Mouse (Mus musculus) myocyte (in vitro differentiated cells): ENCODE measurements around the gene Mast4. TPM values are rescaled to one million over a fixed set of nuclear protein-coding genes. Genes with fewer than 3 reads are reported as not detected.
"Not testable (repeated sequence)": the region's sequence is repeated elsewhere in the genome, so short reads cannot be mapped to it uniquely, and the experiment has no call there.

ENCODE experiments used
- H3K27me3 ChIP-seq: one replicate; pipeline ENCODE4 v1.6.1; 2011; ENCODE audit not compliant: control insufficient read depth, insufficient read depth, insufficient read length
- H3K36me3 ChIP-seq: one replicate; pipeline ENCODE4 v1.6.1; 2011; ENCODE audit not compliant: control insufficient read depth, insufficient read depth
- H3K4me2 ChIP-seq: one replicate; pipeline ENCODE4 v1.6.1; 2011; ENCODE audit warnings: low read depth, control low read depth
- H3K4me3 ChIP-seq: one replicate; pipeline ENCODE4 v1.5.1; 2011; ENCODE audit warnings: mild to moderate bottlenecking, control low read depth, moderate library complexity
- H3K79me2 ChIP-seq: one replicate; pipeline ENCODE4 v1.6.1; 2011; ENCODE audit not compliant: control insufficient read depth, insufficient read depth
- H3ac ChIP-seq: one replicate; pipeline ENCODE4 v1.6.1; 2011; ENCODE audit not compliant: control insufficient read depth, insufficient read length
- CEBPB ChIP-seq: IDR thresholded peaks from 2 replicates; pipeline ENCODE4 v1.6.1; 2011; ENCODE audit warnings: mild to moderate bottlenecking, moderate library complexity; ENCODE audit not compliant: poor library complexity, insufficient read depth, severe bottlenecking
- E2F4 ChIP-seq: IDR thresholded peaks from one replicate; pipeline ENCODE4 v1.6.1; 2011; ENCODE audit warnings: mild to moderate bottlenecking, control low read depth, moderate library complexity; ENCODE audit not compliant: insufficient read depth
- MAX ChIP-seq: IDR thresholded peaks from one replicate; pipeline ENCODE4 v1.6.1; 2011; ENCODE audit warnings: low read depth, mild to moderate bottlenecking, control low read depth
- MYOD1 ChIP-seq, 3 experiments: IDR thresholded peaks; one replicate each; pipeline ENCODE4 v1.6.1; 2011; ENCODE audit warnings: control low read depth in 2 of 3, low read depth in 2 of 3, mild to moderate bottlenecking in 2 of 3, moderate library complexity in 1 of 3; ENCODE audit not compliant: insufficient read length in 2 of 3, control insufficient read depth in 1 of 3
- MYOG ChIP-seq, 3 experiments: IDR thresholded peaks; one replicate each; pipeline ENCODE4 v1.6.1; 2011; ENCODE audit warnings: control low read depth in 2 of 3, low read depth in 2 of 3, mild to moderate bottlenecking in 2 of 3; ENCODE audit not compliant: insufficient read length in 2 of 3, control insufficient read depth in 1 of 3, insufficient read depth in 1 of 3
- POLR2A ChIP-seq: IDR thresholded peaks from one replicate; pipeline ENCODE4 v1.6.1; 2011; ENCODE audit warnings: low read depth, mild to moderate bottlenecking, control low read depth, moderate library complexity; ENCODE audit not compliant: insufficient read length
- POLR2AphosphoS2 ChIP-seq: IDR thresholded peaks from one replicate; pipeline ENCODE4 v1.6.1; 2011; ENCODE audit warnings: low read depth, control low read depth; ENCODE audit not compliant: insufficient read length
- REST ChIP-seq: IDR thresholded peaks from one replicate; pipeline ENCODE4 v1.6.1; 2011; ENCODE audit warnings: mild to moderate bottlenecking, control low read depth, moderate library complexity; ENCODE audit not compliant: insufficient read depth, insufficient read length
- SRF ChIP-seq: IDR thresholded peaks from one replicate; pipeline ENCODE4 v1.6.1; 2011; ENCODE audit warnings: low read depth; ENCODE audit not compliant: control insufficient read depth, insufficient read length
- TCF12 ChIP-seq: IDR thresholded peaks from one replicate; pipeline ENCODE4 v1.6.1; 2011; ENCODE audit warnings: mild to moderate bottlenecking, control low read depth; ENCODE audit not compliant: poor library complexity, insufficient read depth, severe bottlenecking
- TCF3 ChIP-seq: IDR thresholded peaks from one replicate; pipeline ENCODE4 v1.6.1; 2011; ENCODE audit warnings: low read depth, control low read depth; ENCODE audit not compliant: insufficient read length
- USF1 ChIP-seq: IDR thresholded peaks from one replicate; pipeline ENCODE4 v1.6.1; 2011; ENCODE audit warnings: low read depth, mild to moderate bottlenecking, control low read depth, moderate library complexity
- polyA plus RNA-seq: library from polyadenylated mRNA; unstranded; fragments of >200 nt; fragmentation: generic; extraction: Trizol; gene quantifications from one replicate; pipeline ENCODE4 v1.2.1, GENCODE M21; 2012; ENCODE audit warnings: missing spikeins

The Mast4 gene
- polyA plus RNA-seq, 1 experiment: 15.0 TPM

GRCm38 (mm10) chr13:102744481-102745269 lies 589.6 kb downstream of the Mast4 start:
- no peak overlapping the region for H3K4me3 ChIP-seq
- TF ChIP-seq TCF12: no peak
- no peak for TF ChIP-seq MYOD1 (IDR thresholded peaks at IDR 0.05; ENCODE audit: control insufficient read depth in 1 of 3, insufficient read length in 2 of 3, low read depth in 2 of 3)
- no peak for TF ChIP-seq MAX
- TF ChIP-seq POLR2AphosphoS2: no peak
- TF ChIP-seq MYOG (IDR thresholded peaks at IDR 0.05; ENCODE audit: control insufficient read depth in 1 of 3, insufficient read depth in 1 of 3, insufficient read length in 2 of 3, low read depth in 2 of 3): no peak
- peaks cover 50% of the 10 kb centered on the region for H3K36me3 ChIP-seq
- no peaks in the 10 kb centered on the region for H3K27me3 ChIP-seq
- no peak overlapping the region for H3K4me2 ChIP-seq
- no peak overlapping the region for H3ac ChIP-seq
- H3K79me2 ChIP-seq: no peaks in the 10 kb centered on the region

GRCm38 (mm10) chr13:102739720-102740535 lies 594.4 kb downstream of the Mast4 start:
- no peak overlapping the region for H3K4me3 ChIP-seq
- H3ac ChIP-seq: no peak overlapping the region
- H3K27me3 ChIP-seq: no peaks in the 10 kb centered on the region
- TF ChIP-seq TCF3 (no peak), POLR2AphosphoS2 (no peak), MYOD1 (IDR thresholded peaks at IDR 0.05; ENCODE audit: control insufficient read depth in 1 of 3, insufficient read length in 2 of 3, low read depth in 2 of 3) (no peak), POLR2A (no peak), E2F4 (no peak), MAX (no peak), TCF12 (no peak), MYOG (IDR thresholded peaks at IDR 0.05; ENCODE audit: control insufficient read depth in 1 of 3, insufficient read depth in 1 of 3, insufficient read length in 2 of 3, low read depth in 2 of 3) (no peak), REST (no peak), CEBPB (no peak), SRF (no peak), USF1 (no peak)
- peaks cover 52% of the 10 kb centered on the region for H3K36me3 ChIP-seq
- no peak overlapping the region for H3K4me2 ChIP-seq
- no peaks in the 10 kb centered on the region for H3K79me2 ChIP-seq

- no peak overlapping the region for H3K4me2 ChIP-seq
- H3ac ChIP-seq: no peak overlapping the region
- no peaks in the 10 kb centered on the region for H3K79me2 ChIP-seq
- no peak overlapping the region for H3K4me3 ChIP-seq
- no peak for TF ChIP-seq SRF
- no peak for TF ChIP-seq MAX
- TF ChIP-seq POLR2AphosphoS2: no peak
- no peak for TF ChIP-seq TCF12
- peaks cover 38% of the 10 kb centered on the region for H3K36me3 ChIP-seq
- no peaks in the 10 kb centered on the region for H3K27me3 ChIP-seq
These were observed 596.5 kb downstream of the Mast4 start for GRCm38 (mm10) chr13:102737811-102738210.

- H3K36me3 ChIP-seq: peaks cover 13% of the 10 kb centered on the region
- H3K4me2 ChIP-seq: no peak overlapping the region
- TF ChIP-seq TCF12 (no peak), MYOG (IDR thresholded peaks at IDR 0.05; ENCODE audit: control insufficient read depth in 1 of 3, insufficient read depth in 1 of 3, insufficient read length in 2 of 3, low read depth in 2 of 3) (no peak), E2F4 (no peak), POLR2A (no peak), TCF3 (no peak), MYOD1 (IDR thresholded peaks at IDR 0.05; ENCODE audit: control insufficient read depth in 1 of 3, insufficient read length in 2 of 3, low read depth in 2 of 3) (no peak), REST (no peak), USF1 (no peak), SRF (no peak), MAX (no peak), CEBPB (no peak), POLR2AphosphoS2 (no peak)
- no peaks in the 10 kb centered on the region for H3K27me3 ChIP-seq
- H3K79me2 ChIP-seq: no peaks in the 10 kb centered on the region
- no peak overlapping the region for H3K4me3 ChIP-seq
- H3ac ChIP-seq: no peak overlapping the region
These were observed 601.2 kb downstream of the Mast4 start for GRCm38 (mm10) chr13:102733063-102733462.

- H3K36me3 ChIP-seq, H3K79me2 ChIP-seq, H3K4me2 ChIP-seq, H3ac ChIP-seq, H3K27me3 ChIP-seq, H3K4me3 ChIP-seq: not testable (repeated sequence)
These were observed 605.3 kb downstream of the Mast4 start for GRCm38 (mm10) chr13:102728951-102729350.
